Mouse (Mus musculus) adrenal gland, postnatal 14 days (tissue): ENCODE measurements around the gene Poln. TPM values are rescaled to one million over a fixed set of nuclear protein-coding genes. Genes with fewer than 3 reads are reported as not detected.

Experiments used
- DNase-seq: peaks from one replicate; pipeline ENCODE4 v3.0.0; 2021; ENCODE audit warnings: mixed read lengths
- long read RNA-seq, 2 experiments: library from polyadenylated mRNA; stranded (forward); transcript quantifications; one replicate each; pipeline ENCODE4 v2.0.0; 2021
- total RNA-seq: library from RNA; stranded (reverse); gene quantifications from 2 replicates; pipeline ENCODE4 v1.2.3, GENCODE M21; 2021

The Poln gene
- total RNA-seq, result 35.4 and 47.0 TPM in 2 replicates
- long read RNA-seq, experiment 1, partial matches to known transcripts, result 1 of 13 reads
- long read RNA-seq, experiment 1, other reads (novel, unspliced or antisense), result 12 of 13 reads
- long read RNA-seq, experiment 2, partial matches to known transcripts, result 1 of 24 reads
- long read RNA-seq, experiment 2, other reads (novel, unspliced or antisense), result 23 of 24 reads

DNA sequence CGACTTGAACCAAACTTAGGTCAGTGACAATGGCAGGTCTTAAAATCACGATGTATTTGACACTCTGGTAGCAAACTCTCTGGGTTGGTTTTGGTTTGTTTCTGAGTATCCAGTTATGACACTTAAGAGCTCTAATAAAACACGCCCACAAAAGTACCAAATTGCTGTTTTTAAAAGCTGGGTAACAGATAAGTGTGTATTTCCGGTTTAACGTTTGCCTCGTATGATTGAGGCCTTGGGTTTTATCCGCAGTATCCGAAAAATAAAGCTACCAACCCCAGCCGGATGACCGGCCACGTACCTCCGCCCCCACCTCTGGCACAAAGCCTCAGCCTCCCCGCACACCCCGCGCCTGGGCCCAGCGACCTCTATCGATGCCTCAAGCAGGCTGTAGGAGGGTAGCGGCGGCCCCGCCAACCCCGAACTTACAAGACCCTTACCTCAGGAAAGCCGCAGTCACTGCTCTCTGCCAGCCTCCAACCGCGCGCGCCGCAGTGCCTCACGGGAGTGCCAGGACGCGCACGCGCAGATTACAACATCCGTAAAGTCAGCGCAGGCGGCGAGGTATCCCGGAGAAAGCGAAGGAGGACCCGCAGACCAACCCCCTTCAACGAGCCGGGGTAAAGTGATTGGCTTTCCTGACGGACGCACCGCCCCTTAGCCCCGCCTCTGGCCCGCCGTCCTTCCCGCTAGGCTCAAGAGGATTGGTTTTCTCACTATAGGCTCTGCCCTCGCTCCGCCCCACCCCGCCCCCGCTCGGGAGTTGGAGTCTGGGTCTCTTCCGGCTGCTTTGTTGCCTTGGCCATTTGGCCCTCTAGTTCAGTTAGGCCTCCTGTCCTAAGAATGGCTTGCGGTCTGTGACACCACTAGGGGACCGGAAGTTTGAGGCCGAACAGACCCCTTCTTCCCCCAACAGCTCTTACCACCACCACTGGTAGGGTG, at the start of gene Poln, which contains the start of gene Haus3:
Poln (minus strand) TSS at position 499 of the 942 bp plus-strand sequence.
Haus3 (minus strand) TSS at position 578 of the 942 bp plus-strand sequence.
- DNase-seq, result peak; percentile 99

DNA sequence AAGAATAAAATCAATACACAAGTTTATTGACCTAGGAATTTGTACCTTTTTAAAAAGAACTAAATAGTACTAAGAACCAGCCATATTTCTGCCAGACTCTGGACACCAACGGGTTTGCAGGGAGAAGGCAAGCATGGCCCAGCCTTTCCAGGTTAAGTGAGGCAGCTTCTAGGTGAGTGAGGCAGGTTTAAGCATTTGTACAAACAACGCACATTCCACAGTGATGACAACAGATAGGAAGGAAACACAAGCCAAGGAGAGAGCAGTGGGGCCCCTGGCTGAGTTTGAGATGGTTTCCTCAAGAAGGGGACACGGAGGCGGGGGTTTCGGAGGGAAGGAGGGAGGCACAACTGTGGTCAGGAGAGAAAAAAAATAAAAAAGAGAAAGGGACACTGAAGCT, 49.4 kb upstream of the Poln start:
- no peak for DNase-seq

DNA sequence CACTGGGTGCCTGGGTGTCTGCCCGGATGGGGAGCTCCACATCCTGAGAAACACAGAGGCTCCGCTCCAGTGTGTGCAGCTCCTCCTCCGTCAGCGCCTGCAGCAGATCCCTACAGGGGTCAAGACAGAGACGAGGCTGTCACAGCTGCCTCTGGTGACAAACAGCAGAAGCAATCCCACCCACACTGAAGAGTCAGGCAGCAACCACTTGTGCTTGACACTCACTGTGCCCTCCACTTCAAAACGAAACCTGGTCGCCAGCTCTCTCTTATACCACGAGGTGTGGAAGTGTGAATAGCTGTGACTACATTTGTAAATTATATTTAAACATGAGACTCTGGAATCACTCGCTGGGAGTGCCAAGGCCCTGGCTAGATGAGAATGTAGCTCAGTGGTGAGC, 48.5 kb upstream of the Poln start:
- DNase-seq, result no peak

DNA sequence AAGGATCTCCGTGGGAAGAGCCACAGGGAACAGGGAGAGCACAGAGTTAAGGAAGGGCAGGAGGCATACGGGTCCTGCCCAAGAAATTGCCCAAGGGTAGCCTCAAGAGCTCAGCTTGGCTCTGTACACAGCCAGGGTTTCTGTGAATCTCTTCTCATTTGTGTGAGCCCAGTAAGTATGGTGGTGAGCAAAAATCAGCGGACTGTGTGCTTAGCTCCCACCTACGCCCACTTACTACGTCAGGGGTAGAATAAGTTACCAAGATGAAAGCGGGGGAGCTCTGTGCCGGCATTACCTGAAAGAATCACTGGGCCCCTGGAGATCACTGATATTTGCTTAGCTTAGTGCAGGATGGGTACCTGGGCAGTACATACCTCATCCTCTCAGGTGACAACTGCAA, 46.8 kb upstream of the Poln start:
- no peak for DNase-seq

DNA sequence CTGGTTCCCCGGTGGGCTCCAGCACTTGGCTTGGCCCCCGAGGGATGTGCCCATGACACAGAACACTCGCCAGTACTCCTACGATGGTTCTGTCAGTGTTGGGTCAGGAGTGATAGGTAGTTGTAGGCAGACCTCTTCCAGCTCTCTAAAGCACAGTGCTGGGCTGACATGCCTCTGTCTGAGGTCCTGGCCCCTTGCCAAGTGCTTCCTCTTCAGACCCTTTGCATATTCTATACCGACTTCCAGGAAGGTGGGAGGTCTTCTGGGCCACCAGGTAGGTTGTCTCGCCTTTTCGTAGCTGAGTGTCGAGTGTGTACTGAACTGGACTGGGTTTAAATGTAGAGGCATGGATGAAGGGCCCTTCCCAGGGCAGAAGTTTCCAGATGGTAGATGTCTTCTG, 44.4 kb upstream of the Poln start:
- no peak for DNase-seq

DNA sequence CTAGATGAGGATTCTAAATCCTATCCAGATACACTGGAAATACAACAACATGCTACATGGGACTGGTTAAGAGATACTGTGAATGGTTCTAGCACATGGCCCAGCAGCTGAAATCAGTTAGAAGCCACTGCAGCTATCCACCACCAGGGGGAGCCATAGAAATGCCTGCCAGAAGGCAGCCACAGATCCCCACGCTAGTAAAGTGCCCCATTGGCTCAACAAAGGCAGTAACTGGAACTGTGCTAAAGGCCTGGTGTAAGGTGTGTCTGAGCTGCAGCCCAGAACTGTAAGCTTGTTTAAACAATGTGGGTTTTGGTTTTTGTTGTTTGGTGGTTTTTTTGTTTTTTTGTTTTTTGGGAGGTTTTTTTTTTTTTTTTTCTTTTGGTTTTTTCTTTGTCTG, 41.0 kb upstream of the Poln start:
- DNase-seq, result peak; percentile 89

DNA sequence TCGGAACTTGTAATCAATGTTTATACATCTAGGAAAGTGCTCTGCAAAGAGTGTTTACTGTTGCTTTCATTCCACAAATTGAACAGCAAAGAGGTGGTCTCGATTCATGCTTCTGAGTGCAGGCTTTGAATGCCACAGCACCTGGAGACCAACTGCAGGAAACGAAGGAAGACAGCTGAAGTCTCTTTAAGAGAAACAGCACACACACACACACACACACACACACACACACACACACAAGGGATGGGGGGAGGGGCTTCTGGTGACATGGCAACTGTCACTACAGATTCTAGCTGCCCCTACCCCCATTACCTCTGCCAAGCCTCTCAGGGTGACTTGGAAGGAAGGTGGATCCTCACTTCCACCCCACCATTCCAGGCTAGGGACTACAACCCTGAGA, 38.3 kb upstream of the Poln start:
- peak; percentile 2 for DNase-seq

DNA sequence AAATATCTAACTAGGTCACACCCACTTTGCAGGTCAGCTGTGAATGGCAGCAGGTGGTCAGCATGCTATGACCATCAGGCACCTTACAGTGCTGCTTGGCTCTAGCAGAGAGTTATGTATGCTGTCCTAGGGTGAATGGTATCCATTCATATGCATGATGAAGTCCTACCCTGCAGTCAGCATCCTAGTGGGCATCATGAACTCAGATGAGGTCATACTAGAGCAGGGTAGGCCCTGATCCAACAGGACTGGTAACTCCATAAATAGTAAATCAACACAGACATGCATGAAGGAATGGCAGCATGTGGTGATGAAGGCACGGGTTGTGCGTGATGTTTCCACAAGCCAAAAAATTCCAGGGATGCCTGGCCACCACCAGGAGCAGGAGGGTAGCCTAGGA, 36.5 kb upstream of the Poln start:
- no peak for DNase-seq

DNA sequence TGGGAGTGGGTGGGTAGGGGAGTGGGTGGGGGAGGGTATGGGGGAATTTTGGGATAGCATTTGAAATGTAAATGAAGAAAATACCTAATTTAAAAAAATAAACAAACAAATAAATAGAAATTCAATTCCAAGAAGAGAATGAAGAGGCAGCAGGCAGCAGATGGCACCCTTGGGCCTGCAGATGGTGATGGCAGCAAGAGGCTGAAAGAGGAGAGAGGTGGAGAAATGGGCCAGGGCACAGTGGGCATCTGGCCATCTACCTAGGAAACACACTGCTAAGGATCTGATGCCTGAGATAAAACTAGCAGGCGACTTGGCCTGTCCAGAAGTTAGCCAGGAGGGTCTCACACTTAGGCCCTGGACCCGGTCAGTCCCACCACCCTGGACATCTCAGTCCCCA, 35.7 kb upstream of the Poln start:
- DNase-seq, result no peak

DNA sequence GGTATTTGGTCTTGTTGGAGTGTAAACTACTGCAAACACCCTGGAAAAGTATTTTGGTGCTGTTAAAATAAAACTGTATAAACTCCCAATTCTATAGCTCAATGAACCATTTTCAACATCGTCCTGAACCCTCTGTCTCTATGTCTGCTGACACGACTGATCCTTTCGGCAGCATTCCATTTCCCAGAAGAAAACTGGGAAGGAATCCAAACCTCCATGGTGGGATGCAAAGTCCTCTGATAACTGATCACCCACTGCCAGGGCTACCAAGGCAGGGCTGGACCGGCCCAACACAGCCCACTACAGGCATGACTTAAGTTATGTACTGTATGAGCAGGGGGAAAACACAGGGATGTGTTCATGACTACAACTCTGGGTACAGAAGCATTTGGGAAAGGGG, 32.8 kb upstream of the Poln start:
- no peak for DNase-seq

DNA sequence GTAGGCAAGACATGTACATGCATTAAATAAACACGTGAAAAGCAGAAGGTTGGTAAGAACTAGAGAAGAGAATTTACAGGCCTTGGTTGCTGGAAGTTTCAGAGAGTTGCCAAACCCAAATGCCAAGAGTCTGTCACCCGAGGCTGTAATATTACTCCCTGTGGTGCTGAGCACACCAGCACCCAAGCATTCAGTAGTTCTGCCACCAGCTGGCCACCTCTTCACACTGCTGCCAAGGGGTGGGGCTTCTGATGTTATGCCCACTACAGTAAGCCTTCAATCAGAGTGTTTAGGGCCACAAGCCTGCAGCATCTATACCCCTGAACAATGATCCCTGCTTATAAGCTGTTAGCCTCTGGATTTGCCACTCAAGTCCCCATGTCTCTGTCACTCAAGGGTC, 32.1 kb upstream of the Poln start:
- DNase-seq, result peak; percentile 70

DNA sequence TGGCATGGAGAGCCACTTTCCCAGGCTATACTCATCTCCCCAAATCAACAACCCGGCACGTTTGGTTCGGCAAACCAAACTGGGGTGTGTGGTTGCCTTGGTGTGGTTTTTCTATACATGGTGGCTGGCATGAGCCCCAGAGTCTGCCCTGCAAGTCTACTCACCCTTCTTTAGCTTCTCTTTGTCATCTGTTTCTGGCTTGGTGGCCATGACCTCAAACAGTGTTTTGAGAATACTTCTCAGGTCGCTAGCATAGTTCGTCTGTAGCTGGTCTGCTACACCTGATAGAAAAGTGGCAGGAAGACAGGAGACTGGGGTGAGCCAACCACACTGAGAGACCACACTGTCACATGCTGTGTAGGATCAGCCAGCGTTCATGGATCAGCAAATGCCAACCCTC, 29.4 kb upstream of the Poln start:
- no peak for DNase-seq

DNA sequence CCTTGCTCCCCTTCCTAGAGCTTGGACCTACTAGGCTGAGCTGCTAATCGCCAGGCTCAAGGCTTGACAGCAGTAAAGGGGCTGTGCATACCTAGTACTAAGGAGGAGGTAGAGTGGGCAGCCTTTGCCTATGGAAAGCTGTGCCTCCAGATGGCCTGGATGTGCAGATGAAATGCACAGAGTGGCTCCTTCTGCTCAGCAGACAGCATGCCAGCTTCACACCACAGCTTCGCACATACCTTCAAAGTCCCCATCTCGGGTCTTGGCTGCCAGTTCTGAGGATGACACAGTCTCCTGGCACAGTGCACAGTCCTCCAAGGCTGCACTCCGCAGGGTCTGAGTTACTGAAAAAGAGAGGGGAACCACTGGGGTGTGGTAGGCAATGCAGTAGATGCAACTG, 28.0 kb upstream of the Poln start:
- DNase-seq, result peak; percentile 48

DNA sequence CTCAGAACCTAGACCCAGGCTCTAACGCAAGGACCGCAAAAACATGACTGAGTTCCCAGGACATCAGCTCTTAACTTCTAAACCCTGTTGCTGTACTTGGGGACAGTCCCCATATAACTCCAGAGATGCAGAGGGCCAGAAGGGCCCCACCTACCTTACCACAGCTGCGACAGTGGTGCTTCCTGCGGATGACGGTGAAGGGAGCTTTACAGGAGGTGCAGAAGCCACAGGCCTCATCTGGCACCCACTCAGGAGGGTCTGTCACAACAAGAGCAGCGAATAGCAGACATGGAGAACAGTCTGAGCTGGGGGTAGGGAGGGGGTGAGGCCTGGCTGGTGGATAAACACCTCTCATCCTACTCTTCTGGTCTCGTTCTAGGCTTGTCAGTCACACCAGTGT, 27.2 kb upstream of the Poln start:
- no peak for DNase-seq

DNA sequence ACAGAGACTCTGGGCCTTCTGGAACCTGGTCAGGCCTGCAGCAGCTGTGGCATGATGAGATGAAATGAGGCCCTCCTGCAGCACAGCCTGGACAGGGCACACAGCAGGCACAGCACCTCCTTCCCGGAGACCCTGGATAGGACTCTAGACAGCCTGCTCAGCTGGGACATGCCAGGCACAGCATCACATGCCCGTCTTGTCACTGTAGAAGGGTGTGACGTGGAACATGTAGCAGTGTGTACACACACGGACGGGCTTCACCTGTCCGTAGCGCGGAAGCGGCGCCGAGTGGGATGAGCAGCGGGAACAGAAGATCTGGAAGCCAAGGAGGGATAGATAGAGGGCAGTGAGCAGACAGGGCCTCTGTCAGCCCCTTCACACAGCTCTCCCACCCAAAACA, 26.5 kb upstream of the Poln start:
- DNase-seq, result no peak

DNA sequence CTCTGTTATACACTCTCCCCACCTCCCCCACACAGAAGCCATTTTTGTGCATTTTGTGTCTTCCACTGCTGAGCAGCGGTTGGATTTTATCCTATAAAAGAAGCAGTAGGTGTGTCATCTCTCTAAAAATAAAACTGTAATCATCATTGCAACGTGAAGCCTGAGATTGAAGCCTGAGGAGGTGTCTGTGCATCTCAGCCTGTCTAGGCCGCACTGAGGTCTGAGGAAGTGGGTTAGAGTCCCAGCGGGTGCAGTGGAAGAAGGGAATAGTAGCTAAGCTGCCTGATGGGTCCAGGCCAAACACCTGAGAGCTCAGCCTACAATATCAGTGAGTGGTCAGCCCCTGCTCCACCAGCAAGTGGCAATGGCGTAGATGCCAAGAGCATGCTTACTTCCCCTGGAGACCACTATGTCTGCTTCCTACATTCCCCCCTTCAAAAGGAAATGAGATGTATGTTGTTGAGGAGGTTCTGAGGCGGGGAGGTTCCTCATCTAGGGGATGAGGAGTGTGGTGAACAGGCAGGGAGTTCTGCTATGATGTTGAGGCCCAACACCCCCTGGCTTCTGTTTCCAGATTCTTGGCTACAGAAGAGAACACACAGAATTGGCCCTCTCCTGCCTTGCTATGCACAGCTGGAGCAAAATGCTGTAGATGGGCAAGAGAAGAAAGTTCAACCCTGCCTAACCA, 25.9 kb upstream of the Poln start:
- DNase-seq, result no peak

DNA sequence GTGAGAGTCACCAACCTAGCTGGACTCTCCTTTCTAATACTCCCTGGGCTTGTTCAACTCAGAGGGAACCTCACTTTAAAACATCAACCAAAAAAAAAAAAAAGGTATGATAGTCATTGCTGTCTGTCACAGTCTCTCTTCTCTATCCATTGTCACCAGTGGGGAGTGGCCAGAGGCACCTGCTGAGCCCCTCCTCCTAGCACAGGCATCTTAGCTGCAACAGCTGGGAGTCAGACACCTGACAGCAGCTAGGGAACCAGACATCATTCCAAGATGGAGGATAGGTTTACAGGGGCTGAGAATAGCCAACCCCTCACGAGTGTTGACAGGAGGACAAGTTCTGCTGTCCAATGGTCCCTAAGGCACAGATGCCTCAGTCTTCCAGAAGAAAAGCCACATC, 25.2 kb upstream of the Poln start:
- no peak for DNase-seq

DNA sequence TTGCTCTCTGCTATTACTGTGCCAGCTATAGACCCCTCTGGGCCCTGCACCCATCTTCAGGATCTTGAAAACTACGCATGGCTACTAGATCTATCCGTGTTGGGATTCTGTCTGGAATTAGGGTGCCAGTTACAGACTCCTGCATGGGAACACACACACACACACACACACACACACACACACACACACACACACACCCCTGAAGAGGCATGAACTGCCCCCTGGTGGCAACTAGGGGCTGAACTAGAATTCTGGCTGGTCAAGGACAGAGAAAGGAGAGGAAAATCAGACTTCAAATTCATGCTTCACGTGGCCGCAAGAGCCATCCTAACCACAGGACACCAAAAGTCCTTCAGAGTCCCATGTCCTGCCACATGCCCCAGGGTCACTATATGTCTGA, 22.6 kb upstream of the Poln start:
- DNase-seq, result peak; percentile 71

DNA sequence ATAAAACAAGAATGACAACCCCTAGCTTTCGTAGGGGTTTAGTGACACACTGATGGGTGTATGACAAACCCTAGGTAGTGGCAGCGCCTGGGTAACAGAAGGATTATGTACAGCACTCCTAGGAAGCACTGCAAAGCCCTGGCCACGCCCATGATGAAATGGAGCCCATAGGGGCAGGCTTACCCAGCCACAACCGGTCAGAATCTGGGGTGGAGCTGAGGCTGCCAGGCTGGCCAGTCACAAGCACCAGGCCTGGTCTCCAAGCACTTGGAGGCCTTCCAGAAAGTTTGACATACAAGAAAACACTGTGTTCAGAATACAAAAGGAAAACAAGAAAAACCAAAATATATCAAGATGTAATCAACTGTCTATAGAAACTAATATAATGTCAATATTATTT, 21.8 kb upstream of the Poln start:
- DNase-seq, result peak; percentile 78

DNA sequence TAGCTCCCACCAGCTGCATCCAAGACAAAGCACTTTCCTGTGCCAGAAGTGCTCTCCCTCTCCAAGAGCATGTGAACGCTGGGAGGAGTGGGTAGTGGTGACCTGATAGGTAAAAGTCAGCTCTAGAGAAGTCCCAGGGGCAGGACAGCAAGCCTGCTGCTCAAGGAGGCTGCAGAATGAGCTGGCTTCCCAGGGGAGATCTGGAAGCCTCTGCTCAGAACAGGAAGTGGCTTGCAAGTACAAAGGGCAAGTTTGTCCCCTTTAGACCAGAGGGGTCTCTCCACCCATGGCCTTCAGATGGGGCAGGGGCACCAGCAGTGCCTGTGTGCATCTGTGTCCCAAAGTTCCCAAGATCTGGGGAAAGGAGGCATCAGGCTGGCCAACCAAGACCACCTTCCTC, 20.3 kb upstream of the Poln start:
- DNase-seq, result peak; percentile 6

DNA sequence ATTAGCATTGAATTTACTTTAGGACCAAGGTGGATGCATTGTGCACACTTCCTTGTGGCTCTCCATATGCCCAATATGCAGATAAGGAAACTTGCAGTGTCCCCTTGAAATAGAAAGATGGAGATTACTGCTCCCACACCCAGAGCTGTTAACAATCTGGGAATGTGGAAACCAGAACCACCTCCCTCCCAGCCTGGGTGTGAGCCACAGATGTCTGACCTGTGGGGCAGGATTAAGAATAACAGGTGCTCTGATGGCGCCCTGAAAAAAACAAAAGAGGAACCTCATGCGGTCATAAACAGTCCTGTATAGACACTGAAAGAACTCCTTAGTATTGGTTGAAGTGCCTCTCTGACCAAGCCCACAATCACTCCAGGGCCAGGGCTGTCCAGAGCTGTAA, 19.6 kb upstream of the Poln start:
- peak; percentile 8 for DNase-seq

DNA sequence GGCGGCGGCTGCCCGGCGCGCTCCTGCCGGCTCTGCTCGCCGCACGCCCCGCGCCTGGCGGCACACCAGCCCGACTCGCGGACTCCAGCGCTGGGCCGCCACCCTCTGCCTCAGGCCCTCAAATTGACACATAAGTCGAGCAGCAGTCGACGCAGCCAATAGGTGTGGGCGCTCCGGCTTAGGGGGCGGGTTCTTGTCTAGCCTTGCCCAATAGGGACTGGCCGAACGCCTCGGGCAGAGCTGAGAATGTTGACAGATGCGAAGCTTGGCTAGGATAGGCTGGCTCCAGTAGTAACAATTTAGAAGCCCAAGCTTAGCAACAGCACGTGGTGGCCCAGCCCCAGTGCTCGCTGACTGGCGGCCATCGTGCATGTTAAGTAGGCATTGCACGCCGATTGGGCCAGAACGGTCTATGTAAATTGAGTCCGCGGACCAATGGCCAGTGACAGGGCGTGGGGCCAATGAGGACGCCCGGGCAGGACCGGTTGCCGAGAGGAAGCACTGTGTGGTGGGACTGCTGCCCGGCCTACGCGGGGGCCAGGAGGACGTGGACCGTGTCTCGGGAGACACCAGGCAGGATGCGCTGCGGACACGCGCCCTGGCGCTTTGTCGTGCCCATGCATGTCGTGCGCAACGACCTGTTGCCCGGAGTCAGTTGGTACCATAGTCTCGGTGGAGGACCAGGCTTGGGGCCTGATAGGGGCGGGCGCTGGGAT, 18.5 kb upstream of the Poln start, which contains the start of gene Mxd4:
Mxd4 (minus strand) TSS at position 120 of the 716 bp plus-strand sequence.
- DNase-seq, result peak; percentile 99
